In genomic region chrX:99286876-99287275, GRCm38 (mm10) we compare ENCODE assay signal across 25 mouse cellular contexts.
DNase-seq lines count a peak whose midpoint lies in the region; ATAC-seq lines count a peak whose summit lies in the region.
"Had no signal": no experiment of that assay in that cellular context is flagged by ENCODE, and none has a peak within 500 bp of the region (broad histone marks: within the 10 kb centered on the region; RNA-seq: fewer than 3 reads in every experiment).

No protein-coding gene starts in this region.

- peak; percentile 23 to 39 for DNase-seq in cerebellum, postnatal 10 days
- DNase-seq in cerebellum, adult 8-10 months: no peak
- DNase-seq in heart, adult 18-20 months: peak; percentile 33 to 45
- DNase-seq in lung, postnatal 4 days: no peak
- DNase-seq: adrenal gland, postnatal 10 days; adrenal gland, postnatal 36 days; forebrain, postnatal 0 days; gastrocnemius, adult 2 months; gastrocnemius, postnatal 14 days; kidney, adult 11 months; kidney, adult 8-10 months had no signal

- no peak overlapping the region for H3K27ac ChIP-seq in heart, embryonic 12.5 days (ENCODE audit: poor library complexity, severe bottlenecking)
- H3K27ac ChIP-seq in heart, embryonic 13.5 days (replicated peaks): 0 out of 2 replicates have a peak overlapping the region, but pooled peaks have one; percentile 83
- no peak overlapping the region for H3K27ac ChIP-seq in heart, embryonic 11.5 days (ENCODE audit: low read depth, low read length)
- H3K27ac ChIP-seq in lung, embryonic 16.5 days (ENCODE audit: low read length): 0 out of 2 replicates have a peak overlapping the region, but pooled peaks have one; percentile 78
- H3K27ac ChIP-seq: embryonic facial prominence, embryonic 12.5 days; gastrocnemius, adult 2 months; heart, adult 2 months; hindbrain, embryonic 12.5 days; intestine, embryonic 15.5 days had no signal

- H3K9ac ChIP-seq in heart, embryonic 12.5 days: no peak overlapping the region
- H3K9ac ChIP-seq in heart, embryonic 13.5 days: no peak overlapping the region
- H3K9ac ChIP-seq in heart, embryonic 11.5 days (ENCODE audit: low read depth, low read length): no peak overlapping the region
- H3K9ac ChIP-seq in lung, embryonic 16.5 days (ENCODE audit: low read length): no peak overlapping the region
- H3K9ac ChIP-seq: embryonic facial prominence, embryonic 12.5 days; embryonic facial prominence, embryonic 15.5 days; forebrain, postnatal 0 days; hindbrain, embryonic 12.5 days; intestine, embryonic 15.5 days had no signal

- H3K4me3 ChIP-seq in heart, embryonic 12.5 days: no peak overlapping the region
- H3K4me3 ChIP-seq in heart, embryonic 13.5 days: no peak overlapping the region
- H3K4me3 ChIP-seq in heart, embryonic 11.5 days (ENCODE audit: low read depth, low read length): no peak overlapping the region
- H3K4me3 ChIP-seq in lung, embryonic 16.5 days (ENCODE audit: low read length): no peak overlapping the region
- H3K4me3 ChIP-seq: embryonic facial prominence, embryonic 12.5 days; embryonic facial prominence, embryonic 15.5 days; gastrocnemius, adult 2 months; heart, adult 2 months; hindbrain, embryonic 12.5 days; intestine, embryonic 15.5 days had no signal

- H3K9me3 ChIP-seq in heart, embryonic 12.5 days (replicated peaks): no peaks in the 10 kb centered on the region
- H3K9me3 ChIP-seq in heart, embryonic 13.5 days: no peaks in the 10 kb centered on the region
- no peaks in the 10 kb centered on the region for H3K9me3 ChIP-seq in heart, embryonic 11.5 days (replicated peaks; ENCODE audit: control insufficient read depth, low read length)
- no peaks in the 10 kb centered on the region for H3K9me3 ChIP-seq in lung, embryonic 16.5 days (ENCODE audit: control insufficient read depth, low read length)
- H3K9me3 ChIP-seq: embryonic facial prominence, embryonic 12.5 days; embryonic facial prominence, embryonic 15.5 days; G1E; hindbrain, embryonic 12.5 days; intestine, embryonic 15.5 days had no signal

- H3K4me2 ChIP-seq in heart, embryonic 12.5 days: no peak overlapping the region
- H3K4me2 ChIP-seq in heart, embryonic 13.5 days: no peak overlapping the region
- H3K4me2 ChIP-seq in heart, embryonic 11.5 days: no peak overlapping the region
- no peak overlapping the region for H3K4me2 ChIP-seq in lung, embryonic 16.5 days (ENCODE audit: low read depth, low read length)
- H3K4me2 ChIP-seq: embryonic facial prominence, embryonic 12.5 days; embryonic facial prominence, embryonic 15.5 days; hindbrain, embryonic 12.5 days; intestine, embryonic 15.5 days had no signal

- peaks cover 44% of the 10 kb centered on the region for H3K4me1 ChIP-seq in heart, embryonic 12.5 days (replicated peaks)
- H3K4me1 ChIP-seq in heart, embryonic 13.5 days: peaks cover 40% of the 10 kb centered on the region
- peaks cover 8% of the 10 kb centered on the region for H3K4me1 ChIP-seq in heart, embryonic 11.5 days (ENCODE audit: control insufficient read depth, insufficient read depth, low read length)
- H3K4me1 ChIP-seq in lung, embryonic 16.5 days (replicated peaks; ENCODE audit: control insufficient read depth, insufficient read depth, low read length): peaks cover 23% of the 10 kb centered on the region

- no peaks in the 10 kb centered on the region for H3K36me3 ChIP-seq in heart, embryonic 12.5 days
- H3K36me3 ChIP-seq in heart, embryonic 13.5 days: no peaks in the 10 kb centered on the region
- no peaks in the 10 kb centered on the region for H3K36me3 ChIP-seq in heart, embryonic 11.5 days (ENCODE audit: control insufficient read depth, insufficient read depth, low read length)
- no peaks in the 10 kb centered on the region for H3K36me3 ChIP-seq in lung, embryonic 16.5 days (ENCODE audit: control insufficient read depth, insufficient read depth, low read length)
- H3K36me3 ChIP-seq: embryonic facial prominence, embryonic 12.5 days; embryonic facial prominence, embryonic 15.5 days; G1E; hindbrain, embryonic 12.5 days; intestine, embryonic 15.5 days had no signal

- peaks cover 23% of the 10 kb centered on the region for H3K27me3 ChIP-seq in heart, embryonic 12.5 days (replicated peaks)
- peaks cover 50% of the 10 kb centered on the region; the same call in 1 of the 2 replicates for H3K27me3 ChIP-seq in heart, embryonic 13.5 days (replicated peaks)
- H3K27me3 ChIP-seq in heart, embryonic 11.5 days (ENCODE audit: control insufficient read depth, insufficient read depth, low read length): peaks cover 10% of the 10 kb centered on the region
- H3K27me3 ChIP-seq in lung, embryonic 16.5 days (ENCODE audit: control insufficient read depth, insufficient read depth, low read depth, low read length): no peaks in the 10 kb centered on the region
- H3K27me3 ChIP-seq: CH12.LX, Patski had no signal

- 61% methylated on average over 2 of the region's 2 CpGs for WGBS in heart, embryonic 12.5 days
- 56% methylated on average over 2 of the region's 2 CpGs for WGBS in heart, embryonic 13.5 days
- WGBS in heart, embryonic 11.5 days (ENCODE audit: insufficient replicate concordance): 53% methylated on average over 2 of the region's 2 CpGs
- 60% methylated on average over 2 of the region's 2 CpGs for WGBS in lung, embryonic 16.5 days

- ATAC-seq in heart, embryonic 12.5 days (ENCODE audit: insufficient number of reproducible peaks, low FRiP score): no peak
- ATAC-seq in heart, embryonic 13.5 days (ENCODE audit: extremely low read depth, insufficient number of reproducible peaks, low FRiP score, low TSS enrichment): no peak
- no peak for ATAC-seq in heart, embryonic 11.5 days (replicated peaks; ENCODE audit: insufficient number of reproducible peaks, low FRiP score, low TSS enrichment)
- no peak for ATAC-seq in lung, embryonic 16.5 days (ENCODE audit: low read depth)
- ATAC-seq: forebrain, embryonic 14.5 days; forebrain, postnatal 0 days; hindbrain, embryonic 16.5 days; intestine, embryonic 15.5 days; Patski had no signal

Comparison
In these comparisons a context has a peak if more than half of its experiments do, and no peak if none do; other contexts are left out.
1. DNase-seq: peak in cerebellum, postnatal 10 days (2 of 2) and heart, adult 18-20 months (2 of 2); none in cerebellum, adult 8-10 months (single experiment) and lung, postnatal 4 days (0 of 2).
2. H3K27ac ChIP-seq: peak in heart, embryonic 13.5 days (single experiment) and lung, embryonic 16.5 days (single experiment); none in heart, embryonic 12.5 days (single experiment) and heart, embryonic 11.5 days (single experiment).